Mouse (Mus musculus) stomach, postnatal 0 days (tissue): ENCODE results near the gene Polr3b. TPM values are rescaled to one million over a fixed set of nuclear protein-coding genes. Genes with fewer than 3 reads are reported as not detected.

Source experiments
- ATAC-seq: fragments of 200-750 bp; cut with Nextera tagmentation; 2 replicates; pipeline ENCODE4 v1.8.0; 2017; ENCODE audit not compliant: low FRiP score, low TSS enrichment
- DNase-seq: peaks from one replicate; pipeline ENCODE4 v3.0.0-alpha.2; 2016; ENCODE audit warnings: low spot score
- H3K27ac ChIP-seq: fragments of 300-500 bp; sonication (generic); replicated peaks from 2 replicates; pipeline ENCODE4 v1.5.1; 2014; ENCODE audit warnings: mild to moderate bottlenecking, control low read depth
- H3K27me3 ChIP-seq: fragments of 300-500 bp; sonication (generic); 2 replicates; pipeline ENCODE4 v1.6.1; 2014; ENCODE audit warnings: low read length; ENCODE audit not compliant: control insufficient read depth, insufficient read depth
- H3K36me3 ChIP-seq: fragments of 300-500 bp; sonication (generic); 2 replicates; pipeline ENCODE4 v1.6.1; 2014; ENCODE audit warnings: low read length, mixed read lengths; ENCODE audit not compliant: control insufficient read depth, insufficient read depth
- H3K4me1 ChIP-seq: fragments of 300-500 bp; sonication (generic); replicated peaks from 2 replicates; pipeline ENCODE4 v1.6.1; 2014; ENCODE audit warnings: antibody characterized with exemption; ENCODE audit not compliant: control insufficient read depth, insufficient read depth
- H3K4me2 ChIP-seq: fragments of 300-500 bp; sonication (generic); replicated peaks from 2 replicates; pipeline ENCODE4 v1.6.1; 2014; ENCODE audit warnings: low read depth, mild to moderate bottlenecking, control low read depth, moderate library complexity
- H3K4me3 ChIP-seq: fragments of 300-500 bp; sonication (generic); 2 replicates; pipeline ENCODE4 v1.5.1; 2014; ENCODE audit warnings: low read depth, low read length, control low read depth
- H3K9ac ChIP-seq: fragments of 300-500 bp; sonication (generic); 2 replicates; pipeline ENCODE4 v1.6.1; 2014; ENCODE audit warnings: mild to moderate bottlenecking, low read length, control low read depth, mixed read lengths
- H3K9me3 ChIP-seq: fragments of 300-500 bp; sonication (generic); 2 replicates; pipeline ENCODE4 v1.6.1; 2016; ENCODE audit warnings: low read length; ENCODE audit not compliant: control insufficient read depth
- CTCF ChIP-seq: IDR thresholded peaks from 2 replicates; pipeline ENCODE4 v1.5.1; 2016; ENCODE audit warnings: antibody characterized with exemption, low read depth, mild to moderate bottlenecking, moderate library complexity
- EP300 ChIP-seq: optimal IDR thresholded peaks from 2 replicates; pipeline ENCODE3; 2016; ENCODE audit warnings: antibody characterized with exemption
- WGBS: fragments of 180-500 bp; shearing (Covaris S2); extraction: QIAGEN DNeasy Blood & Tissue Kit; methylation state at CpG from one replicate; pipeline ENCODE4 v1.1.7; 2014; 5-methylcytosine and 5-hydroxymethylcytosine counted together
- polyA plus RNA-seq: library from polyadenylated mRNA; unstranded; fragments of >200 nt; fragmentation: Nextera tagmentation; extraction: Ambion mirVana; gene quantifications from 2 replicates; pipeline ENCODE4 v1.2.1, GENCODE M21; 2015

The Polr3b gene
- polyA plus RNA-seq, 1 experiment from 2014 or later: 4.9 TPM

- no peak for TF ChIP-seq EP300
- TF ChIP-seq CTCF: no peak
- no peak for ATAC-seq
- H3K27ac ChIP-seq: no peak overlapping the region
Measured at GRCm38 (mm10) chr10:84773889-84774288, 151.8 kb downstream of the Polr3b start.

GRCm38 (mm10) chr10:84774573-84774972 is 152.5 kb downstream of the Polr3b start:
- Histone ChIP-seq H3K27me3 (no peaks in the 10 kb centered on the region), H3K9me3 (no peaks in the 10 kb centered on the region), H3K4me1 (no peaks in the 10 kb centered on the region), H3K36me3 (no peaks in the 10 kb centered on the region), H3K4me2 (no peak overlapping the region), H3K27ac (no peak overlapping the region), H3K9ac (no peak overlapping the region), H3K4me3 (no peak overlapping the region)
- ATAC-seq: no peak
- 68% methylated on average over 12 of the region's 12 CpGs for WGBS
- no peak for TF ChIP-seq EP300
- TF ChIP-seq CTCF: no peak
- peak; percentile 21 for DNase-seq

More at GRCm38 (mm10) chr10:84773889-84774288, 151.8 kb downstream of the Polr3b start:
- Histone ChIP-seq H3K4me2 (no peak overlapping the region), H3K9me3 (no peaks in the 10 kb centered on the region), H3K4me3 (no peak overlapping the region), H3K27me3 (no peaks in the 10 kb centered on the region), H3K4me1 (no peaks in the 10 kb centered on the region), H3K36me3 (no peaks in the 10 kb centered on the region), H3K9ac (no peak overlapping the region)
- no peak for DNase-seq
- 87% methylated on average over 4 of the region's 4 CpGs for WGBS

Other genes starting within 250 kb of the Polr3b start
- 0.35 and 0.40 TPM in 2 replicates for gene Nuak1, start 181.7 kb upstream of the Polr3b start, polyA plus RNA-seq
- gene Ckap4, start 88.2 kb upstream of the Polr3b start, polyA plus RNA-seq: 55.7 and 59.2 TPM in 2 replicates
- gene Tcp11l2, start 45.7 kb upstream of the Polr3b start, polyA plus RNA-seq: 16.3 and 19.5 TPM in 2 replicates
- gene Rfx4, start 133.8 kb downstream of the Polr3b start, polyA plus RNA-seq: not detected in 2 replicates